Mouse (Mus musculus) testis, adult 2 months (tissue): ENCODE measurements around the gene Stat3.

Experiments used
- CTCF ChIP-seq: fragments of 200-500 bp; IDR thresholded peaks from 2 replicates; pipeline ENCODE4 v1.5.1; 2012; ENCODE audit warnings: low read depth, mild to moderate bottlenecking, inconsistent platforms, low read length, moderate library complexity; ENCODE audit not compliant: control insufficient read depth, insufficient read depth, insufficient replicate concordance
- POLR2A ChIP-seq: fragments of 200-500 bp; IDR thresholded peaks from 2 replicates; pipeline ENCODE4 v1.6.1; 2012; ENCODE audit warnings: low read depth, mild to moderate bottlenecking, inconsistent platforms, low read length, moderate library complexity; ENCODE audit not compliant: control insufficient read depth

DNA sequence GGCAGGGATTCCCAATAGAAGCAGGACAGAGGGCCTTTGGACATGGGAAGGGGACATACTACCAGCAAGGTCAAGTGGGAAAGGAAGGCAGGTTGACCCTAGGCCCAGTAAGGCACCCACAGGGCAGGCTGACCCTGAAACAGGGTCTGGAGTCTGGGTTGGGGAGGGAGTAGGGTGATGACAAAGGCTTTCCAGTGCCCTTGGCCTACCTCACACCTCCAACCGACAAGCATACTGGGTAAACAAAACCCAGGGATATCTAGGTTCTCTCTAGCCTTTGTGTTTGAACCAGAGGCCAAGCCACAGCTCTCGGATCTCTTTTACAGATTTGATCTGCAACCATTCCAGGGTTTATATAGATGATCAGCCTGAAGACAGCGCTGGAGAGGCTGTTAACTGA is 51.6 kb downstream of the Stat3 start:
- TF ChIP-seq CTCF (no peak), POLR2A (no peak)
